Mouse (Mus musculus): Measurements from ENCODE around the gene Scaf8.
A peak's percentile ranks its signal among the peaks of the same experiment; 100 is the strongest.

Gene Scaf8

DNA sequence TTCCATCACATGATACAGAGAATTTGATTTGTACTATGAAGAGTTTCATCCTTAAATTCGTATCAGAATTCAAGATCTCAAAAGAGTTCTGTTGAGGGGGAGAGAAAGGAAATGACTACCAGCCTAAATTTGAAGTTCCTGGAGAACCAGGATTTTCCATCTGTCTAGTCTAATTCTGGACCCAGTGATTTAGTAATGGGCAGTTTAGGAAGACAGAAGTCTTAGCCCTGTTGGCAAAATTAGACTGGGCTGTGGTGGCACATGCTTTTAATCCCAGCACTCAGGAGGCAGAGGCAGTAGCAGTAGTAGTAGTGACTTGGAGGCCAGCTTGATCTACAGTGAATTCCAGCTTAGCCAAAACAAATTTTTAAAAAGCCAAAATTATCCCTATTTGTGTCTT, 93.7 kb downstream of the Scaf8 start:
- DNase-seq: no peak

DNA sequence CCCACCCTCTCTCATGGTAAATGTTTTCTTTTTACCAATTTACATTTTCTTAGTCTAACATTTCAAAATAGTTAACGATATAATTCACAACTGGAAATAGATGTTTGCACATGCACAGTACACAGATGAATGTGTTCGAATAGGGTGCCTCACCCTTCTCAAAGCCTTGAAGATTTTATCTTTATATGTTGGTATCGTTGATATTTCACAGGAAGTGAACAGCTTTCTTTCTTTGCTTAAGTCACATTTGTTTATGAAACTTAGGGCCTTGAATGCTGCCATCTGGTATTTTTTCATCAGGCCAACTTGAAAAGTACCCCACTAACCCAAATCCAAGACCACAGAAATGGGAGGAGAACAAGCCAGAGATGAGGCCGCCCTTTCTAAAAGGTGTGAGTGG, 94.8 kb downstream of the Scaf8 start:
- DNase-seq: no peak

DNA sequence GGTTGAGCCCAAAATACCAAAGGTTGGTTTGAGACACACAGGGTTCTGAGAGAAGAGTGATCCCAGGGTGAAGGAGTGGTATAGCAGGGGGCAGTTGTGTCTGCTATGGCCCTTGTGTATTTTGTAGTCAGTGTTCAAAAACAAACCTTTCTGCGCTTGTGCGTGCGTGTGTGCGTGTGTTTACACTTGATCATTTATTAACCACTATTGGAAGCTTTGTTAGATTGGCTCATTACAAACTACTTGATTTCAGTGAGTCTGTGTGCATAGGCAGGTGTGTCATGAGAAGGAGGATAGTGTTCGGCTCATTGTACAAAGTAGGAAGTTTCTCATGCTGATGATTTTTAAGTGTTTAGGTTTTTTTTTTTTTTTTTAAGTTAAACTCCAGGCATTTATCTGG, 95.4 kb downstream of the Scaf8 start:
- DNase-seq: no peak

DNA sequence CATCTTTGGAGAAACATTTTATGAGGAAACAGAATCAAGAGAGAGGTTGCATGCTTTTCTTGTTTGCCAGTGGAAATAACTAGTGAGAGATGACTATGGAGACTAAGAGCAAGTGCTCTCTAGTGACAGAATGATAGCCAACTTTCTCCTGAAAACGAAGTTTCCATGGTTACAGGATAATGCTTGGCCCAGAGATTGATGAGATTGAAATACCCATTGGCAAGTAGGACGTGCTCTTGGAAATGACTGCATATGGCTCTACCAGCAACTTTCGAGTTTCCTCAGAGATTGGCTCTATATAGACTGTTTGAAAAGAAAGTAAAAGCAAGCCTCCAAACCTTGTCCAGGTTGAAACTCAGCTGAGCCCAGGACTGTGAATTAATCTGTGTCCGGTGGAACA, 97.3 kb downstream of the Scaf8 start:
- no peak for DNase-seq

DNA sequence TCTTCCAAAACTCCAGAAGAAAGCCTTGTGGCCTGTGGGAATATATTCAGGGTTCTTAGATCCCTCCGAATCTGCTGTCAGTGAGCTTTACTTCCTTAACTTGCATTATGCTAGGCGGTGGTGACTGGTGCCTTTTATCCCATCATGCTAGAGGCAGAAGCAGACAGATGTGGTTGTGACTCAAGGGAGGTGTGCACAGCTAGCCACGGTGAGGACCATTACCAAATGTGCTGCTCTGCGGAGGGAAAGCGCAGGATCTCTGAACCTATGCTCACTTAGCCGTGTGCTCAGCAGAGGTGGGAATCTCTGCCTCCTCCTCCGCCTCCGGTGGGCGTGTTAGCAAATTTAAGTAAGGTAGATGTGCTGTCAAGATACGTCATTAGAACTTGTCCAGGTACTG, 98.1 kb downstream of the Scaf8 start:
- no peak for DNase-seq

DNA sequence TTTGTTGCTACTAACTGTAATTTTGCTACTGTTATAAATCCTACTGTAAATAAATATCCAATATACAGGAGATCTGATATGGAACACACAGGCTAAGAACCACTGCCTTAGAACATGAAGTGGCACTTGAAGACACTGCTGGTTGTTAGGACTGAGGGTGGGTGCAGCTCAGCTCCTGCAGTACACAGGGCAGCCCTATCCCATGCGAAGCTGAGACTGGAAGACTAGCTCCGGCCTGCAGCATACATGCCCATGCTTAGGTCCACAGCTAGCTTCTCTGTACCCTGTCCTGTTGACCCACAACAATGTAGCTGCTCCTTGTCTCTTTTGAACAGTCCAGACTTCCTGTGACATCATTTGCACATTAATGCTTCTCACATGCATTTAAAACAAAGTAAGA, 100.1 kb downstream of the Scaf8 start:
- DNase-seq: no peak

DNA sequence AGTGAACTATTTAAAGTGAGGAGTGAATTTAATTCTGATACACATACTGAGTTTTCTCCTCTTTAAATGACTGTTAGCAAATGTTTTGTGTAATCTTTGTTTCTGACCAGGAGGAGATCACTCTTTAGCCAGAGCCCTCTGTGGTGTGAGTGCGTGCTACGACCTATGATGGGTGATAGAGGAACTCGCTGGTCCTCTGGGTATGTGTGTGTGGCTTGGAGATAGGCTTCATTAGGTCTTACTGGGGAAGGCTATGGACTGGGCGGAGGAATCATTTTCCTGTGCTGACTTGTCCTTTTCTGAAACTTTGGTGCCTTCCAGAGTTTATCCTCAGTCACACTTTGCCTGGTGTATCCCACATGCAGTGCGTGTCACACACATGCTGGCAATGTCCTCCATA, 102.3 kb downstream of the Scaf8 start:
- no peak for DNase-seq

DNA sequence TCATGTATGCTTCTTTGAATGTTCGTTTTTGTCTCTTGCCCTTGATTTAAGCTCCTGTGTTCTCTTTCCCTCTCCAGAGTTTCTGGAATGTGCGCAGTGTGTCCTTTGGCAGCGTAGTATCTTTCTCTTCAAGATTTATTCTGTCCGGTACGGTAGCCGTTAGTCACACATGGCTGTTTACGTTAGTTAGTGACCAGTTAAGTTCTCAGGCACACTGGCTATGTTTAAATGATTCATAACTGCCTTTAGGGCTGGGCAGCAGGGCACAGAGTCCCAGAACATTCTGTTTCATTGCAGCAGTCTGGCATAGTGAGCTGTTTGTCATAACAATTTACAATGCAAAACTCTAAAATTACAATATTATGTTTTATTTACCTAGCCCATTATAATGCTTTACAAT, 103.6 kb downstream of the Scaf8 start:
- DNase-seq: peak; percentile 39 to 56

DNA sequence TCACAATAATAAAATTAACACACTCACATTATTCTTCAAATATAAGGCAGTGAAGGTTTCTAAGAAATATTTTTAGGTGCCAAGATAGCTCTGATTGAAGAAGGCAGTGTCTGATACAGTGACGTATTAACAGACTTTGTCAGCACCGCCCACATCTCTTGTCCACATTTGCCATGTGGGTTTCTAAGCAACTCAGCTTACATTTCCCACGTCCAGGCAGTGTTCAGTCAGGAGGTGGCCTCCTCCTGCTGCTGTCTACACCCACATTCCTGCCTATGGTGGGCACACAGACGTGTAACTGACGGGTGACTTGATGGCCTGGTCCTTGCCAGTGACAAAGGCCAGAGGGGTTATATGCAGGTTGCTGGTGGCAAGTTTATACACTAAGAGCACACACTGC, 104.1 kb downstream of the Scaf8 start:
- DNase-seq: peak; percentile 19 to 27

DNA sequence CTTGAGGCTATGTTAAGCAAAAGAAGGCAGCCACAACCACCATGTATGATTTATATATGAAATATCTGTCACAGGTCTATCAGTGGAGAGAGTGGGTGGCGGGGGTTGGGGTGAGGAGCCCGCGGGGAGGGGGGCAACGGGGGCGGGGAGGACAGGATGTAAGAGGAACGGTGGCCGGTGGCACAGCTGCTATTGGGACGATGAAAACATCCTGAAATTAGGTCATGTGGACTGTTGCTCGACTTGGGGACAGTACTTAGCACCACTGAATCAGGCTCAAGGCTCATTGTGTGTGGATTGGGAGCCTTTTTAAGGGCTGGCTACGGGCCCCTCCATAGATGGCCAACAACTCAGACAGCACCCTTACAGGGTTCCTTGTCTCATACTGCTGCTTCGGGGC, 105.4 kb downstream of the Scaf8 start:
- DNase-seq: no peak

DNA sequence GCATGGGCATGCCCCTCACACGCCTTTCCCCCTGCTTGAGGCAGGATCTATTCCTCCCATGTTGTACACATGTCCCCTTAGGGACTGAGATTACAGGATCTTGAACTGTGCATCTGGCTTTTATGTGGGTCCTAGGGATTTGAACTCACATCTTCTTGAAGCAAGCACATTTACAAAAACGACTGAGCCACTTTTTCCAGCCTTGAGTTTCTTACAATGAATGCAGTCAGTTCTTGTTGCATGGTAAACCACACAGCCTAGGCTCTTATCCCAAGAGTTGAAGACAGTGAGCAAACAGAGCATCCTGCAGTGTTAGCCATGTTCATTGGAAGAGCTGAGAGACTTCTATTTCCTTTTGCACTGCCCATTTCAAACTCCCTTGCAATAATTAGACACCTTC, 108.3 kb downstream of the Scaf8 start:
- DNase-seq: no peak

DNA sequence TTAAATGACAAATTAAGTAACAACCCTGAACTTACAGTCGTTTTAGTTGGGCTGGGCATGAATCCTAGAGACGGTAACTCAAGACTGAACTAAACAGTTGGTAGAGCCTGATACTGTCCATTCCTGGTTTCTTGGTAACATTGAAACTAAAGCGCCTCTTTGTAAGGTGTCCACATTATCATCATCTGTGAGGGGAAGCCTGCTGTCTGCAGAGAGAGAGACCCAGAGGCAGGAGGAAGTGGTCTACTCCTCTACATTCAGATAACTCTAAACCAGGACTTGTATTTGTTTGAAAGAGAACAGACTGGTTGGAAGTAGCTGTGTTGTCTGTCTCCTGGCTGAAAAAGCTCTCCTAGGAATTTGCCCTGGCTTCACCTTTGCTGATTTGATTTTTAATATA, 108.9 kb downstream of the Scaf8 start:
- no peak for DNase-seq

DNA sequence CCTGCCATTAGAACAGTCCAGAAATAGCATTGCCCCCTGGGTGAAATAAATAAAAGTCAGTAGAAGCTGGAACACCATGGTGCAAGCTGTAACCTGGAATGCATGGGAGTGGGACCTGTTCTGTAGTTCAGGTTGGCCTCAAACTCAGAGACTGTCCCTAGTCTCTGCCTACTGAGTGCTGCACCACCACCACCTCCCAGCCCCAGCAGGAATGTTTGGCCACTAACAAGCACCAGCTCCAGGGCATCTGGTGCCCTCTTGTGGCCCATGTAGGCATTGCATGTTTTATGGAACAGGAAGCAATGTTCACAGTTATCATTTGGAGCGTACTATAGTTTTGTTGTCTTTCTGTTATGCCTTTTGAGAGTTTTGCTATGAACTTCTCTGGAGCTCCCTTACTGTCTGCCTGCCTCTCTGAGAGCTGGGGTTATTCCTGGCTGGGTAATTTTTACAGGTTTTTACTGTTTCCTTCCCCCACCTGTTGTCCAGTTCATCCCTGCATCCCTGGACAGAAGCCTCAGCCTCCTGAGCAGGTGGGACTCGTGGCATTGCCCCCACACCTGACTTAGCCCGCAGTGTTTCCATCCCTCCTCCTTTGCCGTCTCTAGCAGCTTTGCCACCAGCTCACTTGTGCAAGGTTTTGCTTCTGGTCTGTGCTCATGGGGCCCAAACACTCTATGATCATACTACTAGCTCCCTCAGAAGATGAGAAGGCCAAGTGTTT, 109.8 kb downstream of the Scaf8 start:
- DNase-seq: peak; percentile 74 to 90

DNA sequence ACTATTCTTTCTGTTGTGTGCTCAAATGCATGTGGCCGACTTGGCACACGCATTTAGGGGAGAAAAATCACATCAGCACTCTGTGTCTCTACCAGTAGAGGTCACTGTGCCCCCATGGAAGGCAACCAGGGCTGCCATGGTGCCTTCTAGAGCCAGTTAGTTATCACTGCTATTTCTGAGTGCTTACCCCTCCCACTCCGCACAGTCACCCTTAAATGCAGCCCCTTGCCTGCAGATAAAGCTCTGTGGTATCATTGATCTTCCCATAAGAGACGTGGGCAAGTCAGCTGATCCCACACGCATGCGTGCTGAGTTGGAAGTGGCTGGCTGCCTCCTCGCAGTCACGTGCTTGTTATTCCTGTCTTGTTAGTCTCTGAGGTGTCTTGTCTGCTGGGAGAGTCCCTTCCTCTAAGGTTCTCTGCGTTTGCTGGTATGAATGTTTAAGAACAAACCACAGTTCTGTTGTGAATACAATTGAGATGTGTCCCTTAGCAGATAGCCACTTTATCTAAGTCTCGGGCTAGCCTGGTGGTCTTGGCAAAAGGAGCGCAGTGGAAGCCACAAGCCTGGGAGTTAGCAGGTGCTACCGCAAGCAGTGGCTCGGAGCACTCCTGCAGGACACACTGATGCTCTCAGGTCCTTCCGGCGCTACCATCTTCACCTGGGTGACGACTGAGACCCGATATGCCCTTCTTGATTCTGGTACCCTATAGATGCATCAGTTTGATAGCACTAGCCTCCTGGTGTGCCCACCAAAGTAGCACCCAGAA, 115.6 kb downstream of the Scaf8 start:
- peak; percentile 35 to 42 for DNase-seq

DNA sequence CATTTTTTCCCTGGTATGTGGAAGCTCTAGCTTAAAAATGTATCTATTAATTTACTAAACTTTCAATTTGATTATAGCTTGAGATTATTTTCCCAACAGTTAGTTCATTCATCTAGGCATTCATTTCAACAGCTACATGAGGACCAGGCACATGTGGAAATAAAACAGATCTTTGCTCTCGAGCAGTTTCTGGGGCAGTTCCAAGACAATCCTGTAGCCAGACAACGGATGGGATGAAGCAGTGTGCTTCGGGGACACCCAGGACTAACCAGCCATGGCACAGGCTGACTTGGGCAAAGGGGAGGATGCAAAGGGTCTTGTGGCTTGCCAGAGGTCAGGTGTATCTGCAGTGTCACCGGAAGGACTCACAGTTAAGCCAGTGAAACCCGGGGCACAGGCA, 117.9 kb downstream of the Scaf8 start:
- DNase-seq: no peak

DNA sequence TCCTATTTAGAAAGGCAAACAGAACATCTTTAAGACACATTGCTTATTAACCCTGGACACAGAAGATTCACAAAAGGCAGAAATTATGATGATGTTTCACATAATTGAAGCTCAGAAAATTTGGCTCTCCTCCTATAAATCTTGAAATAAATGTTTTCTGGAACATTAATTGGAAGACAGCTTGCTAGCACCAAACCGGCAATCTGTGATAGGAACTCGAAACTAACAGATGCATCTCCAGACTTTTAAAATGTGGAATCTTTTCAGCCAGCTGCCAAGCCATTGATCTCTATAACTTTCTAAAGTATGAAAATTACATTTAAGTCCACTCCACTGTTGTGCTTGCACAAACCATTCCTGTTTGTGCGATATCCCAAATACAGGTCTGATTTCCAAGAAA, 128.9 kb downstream of the Scaf8 start:
- DNase-seq: no peak

DNA sequence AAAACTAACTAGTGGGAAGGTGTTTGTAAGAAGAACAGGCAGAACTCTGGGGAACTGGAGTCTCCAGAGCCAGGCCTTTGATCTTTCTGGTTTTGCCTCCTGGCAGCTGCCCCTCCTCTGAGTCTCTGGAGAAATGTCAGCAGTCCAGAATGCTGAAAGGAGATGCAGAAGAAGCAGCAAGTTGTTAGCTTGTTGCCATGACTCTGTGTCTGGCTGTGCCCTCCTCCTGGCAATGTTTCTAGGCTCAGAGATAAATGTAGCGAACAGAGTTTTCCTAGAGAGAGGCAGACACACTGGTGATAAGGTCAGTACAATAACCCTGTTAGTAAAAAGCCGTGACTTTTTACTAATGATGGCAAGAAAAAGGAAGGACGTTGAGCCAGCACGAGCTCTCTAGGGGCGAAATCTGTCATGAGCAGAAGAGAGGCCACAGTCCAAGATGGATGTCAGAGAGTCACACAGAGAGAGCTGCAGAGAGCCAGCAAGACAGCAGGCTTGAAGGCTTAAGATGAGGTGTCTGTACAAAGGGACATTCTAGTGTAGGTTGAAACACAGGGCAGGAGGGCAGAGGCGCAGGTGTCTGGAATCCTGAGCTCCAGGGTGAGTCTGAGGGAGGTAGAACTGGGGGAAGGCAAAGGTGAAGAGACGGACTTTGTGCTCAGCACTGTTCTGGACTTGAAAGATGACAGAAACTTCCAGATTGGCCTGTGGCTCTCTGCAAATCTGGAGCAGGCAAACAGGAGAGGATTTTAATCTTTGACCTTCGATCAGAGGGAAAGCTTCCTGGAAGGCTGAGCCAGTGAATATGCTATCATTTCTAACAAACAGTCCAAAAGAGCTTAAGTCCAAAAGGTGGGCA, 130.3 kb downstream of the Scaf8 start:
- DNase-seq: peak; percentile 81 to 91

DNA sequence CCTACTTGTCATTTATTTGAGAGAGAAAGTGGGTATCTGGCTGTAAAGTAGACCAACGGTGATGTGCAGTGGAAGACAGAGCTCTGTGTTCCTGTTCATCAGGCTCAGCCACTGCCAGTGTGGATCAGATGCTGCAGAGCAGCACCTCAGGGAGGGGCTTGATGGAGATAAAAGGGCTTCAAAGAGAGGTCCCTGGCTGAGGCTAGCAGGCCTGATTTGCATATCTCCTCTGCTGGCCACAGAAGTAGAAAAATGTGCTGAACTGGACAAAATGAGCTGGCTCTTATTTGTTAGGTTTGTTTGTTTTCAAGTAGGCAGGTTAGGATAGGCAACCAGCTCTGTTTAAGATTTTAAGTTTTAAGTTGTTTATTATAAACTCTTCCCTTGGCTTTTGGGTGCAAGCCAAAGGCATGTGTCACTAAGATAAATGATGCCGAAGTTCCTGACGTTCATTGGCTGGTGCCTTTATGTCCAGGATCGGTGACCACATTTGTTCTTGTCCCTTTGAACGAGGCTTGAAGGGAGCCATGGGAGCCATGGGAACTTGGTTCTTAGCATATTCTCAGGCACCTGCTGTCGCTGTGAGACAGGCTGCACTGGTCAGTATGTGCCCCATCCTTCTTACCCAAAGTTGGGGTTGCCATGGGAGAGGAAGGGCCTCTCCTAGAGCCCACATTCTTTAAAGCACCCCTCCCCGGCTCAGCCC, 132.0 kb downstream of the Scaf8 start:
- DNase-seq: peak; percentile 42 to 58
